Mouse (Mus musculus) ES-E14 (cell line): ENCODE results near the gene Tmem131. TPM values are rescaled to one million over a fixed set of nuclear protein-coding genes. Genes with fewer than 3 reads are reported as not detected.

Experiments used
- DNase-seq: peaks from one replicate; pipeline ENCODE4 v3.0.0-alpha.2; 2013; ENCODE audit warnings: low read depth, low spot score
- H3K27ac ChIP-seq: 2 replicates; pipeline ENCODE4 v1.5.1; 2012; ENCODE audit warnings: low read depth, mild to moderate bottlenecking, low read length, moderate library complexity, mixed read lengths; ENCODE audit not compliant: poor library complexity, insufficient read depth, severe bottlenecking
- H3K36me3 ChIP-seq: 2 replicates; pipeline ENCODE4 v1.6.1; 2012; ENCODE audit warnings: mild to moderate bottlenecking, low read length, moderate library complexity, mixed read lengths; ENCODE audit not compliant: control insufficient read depth, poor library complexity, insufficient read depth, severe bottlenecking
- H3K4me1 ChIP-seq, 2 experiments: fragments of 150-350 bp in 1 of 2; sonication (generic) in 1 of 2; 2 replicates each; pipeline ENCODE4 v1.6.1; 2012; ENCODE audit warnings: low read length in 2 of 2, mild to moderate bottlenecking in 1 of 2, mixed read lengths in 1 of 2; ENCODE audit not compliant: control insufficient read depth in 2 of 2, insufficient read depth in 2 of 2, poor library complexity in 1 of 2
- H3K4me3 ChIP-seq, 2 experiments: fragments of 150-350 bp in 1 of 2; sonication (generic) in 1 of 2; 2 replicates each; pipeline ENCODE4 v1.5.1; 2012; ENCODE audit warnings: low read length in 2 of 2, low read depth in 1 of 2, mild to moderate bottlenecking in 1 of 2, mixed read lengths in 1 of 2; ENCODE audit not compliant: insufficient read depth in 1 of 2, poor library complexity in 1 of 2, severe bottlenecking in 1 of 2
- H3K9ac ChIP-seq: 2 replicates; pipeline ENCODE4 v1.6.1; 2012; ENCODE audit warnings: low read depth, mild to moderate bottlenecking, low read length, mixed read lengths; ENCODE audit not compliant: poor library complexity, insufficient read depth, severe bottlenecking
- H3K9me3 ChIP-seq: fragments of 150-350 bp; sonication (generic); 2 replicates; pipeline ENCODE4 v1.6.1; 2012; ENCODE audit warnings: low read depth, mild to moderate bottlenecking, low read length; ENCODE audit not compliant: control insufficient read depth, insufficient read depth
- CHD2 ChIP-seq: IDR thresholded peaks from 2 replicates; pipeline ENCODE4 v1.6.1; 2014; ENCODE audit warnings: mild to moderate bottlenecking, low read depth, low read length, inconsistent platforms
- HCFC1 ChIP-seq: IDR thresholded peaks from 2 replicates; pipeline ENCODE4 v1.6.1; 2012; ENCODE audit warnings: low read length, inconsistent platforms, borderline replicate concordance; ENCODE audit not compliant: insufficient read depth
- MAFK ChIP-seq: IDR thresholded peaks from 2 replicates; pipeline ENCODE4 v1.6.1; 2014; ENCODE audit warnings: mild to moderate bottlenecking, low read depth, low read length, inconsistent platforms; ENCODE audit not compliant: insufficient read depth
- ZC3H11A ChIP-seq: IDR thresholded peaks from 2 replicates; pipeline ENCODE4 v1.6.1; 2012; ENCODE audit warnings: low read depth, mild to moderate bottlenecking, inconsistent platforms, low read length, borderline replicate concordance
- ZNF384 ChIP-seq: IDR thresholded peaks from 2 replicates; pipeline ENCODE4 v1.6.1; 2012; ENCODE audit warnings: low read depth, low read length, inconsistent platforms
- in situ Hi-C, 2 experiments: fragments of 600-800 bp; cut with MboI; formaldehyde crosslinking; loops; one replicate each; pipeline ENCODE4 v1.15.1; 2025; ENCODE audit warnings: low sequenced_read_pairs in 2 of 2, inconsistent platforms in 1 of 2; ENCODE audit not compliant: unreplicated experiment in 2 of 2
- total RNA-seq: library from RNA; depleted of rRNA; stranded (reverse); fragments of 300-350 nt; gene quantifications from 2 replicates; pipeline ENCODE4 v1.2.3, GENCODE M21; 2012

The Tmem131 gene
- total RNA-seq, 1 experiment: 73.1 TPM

DNA sequence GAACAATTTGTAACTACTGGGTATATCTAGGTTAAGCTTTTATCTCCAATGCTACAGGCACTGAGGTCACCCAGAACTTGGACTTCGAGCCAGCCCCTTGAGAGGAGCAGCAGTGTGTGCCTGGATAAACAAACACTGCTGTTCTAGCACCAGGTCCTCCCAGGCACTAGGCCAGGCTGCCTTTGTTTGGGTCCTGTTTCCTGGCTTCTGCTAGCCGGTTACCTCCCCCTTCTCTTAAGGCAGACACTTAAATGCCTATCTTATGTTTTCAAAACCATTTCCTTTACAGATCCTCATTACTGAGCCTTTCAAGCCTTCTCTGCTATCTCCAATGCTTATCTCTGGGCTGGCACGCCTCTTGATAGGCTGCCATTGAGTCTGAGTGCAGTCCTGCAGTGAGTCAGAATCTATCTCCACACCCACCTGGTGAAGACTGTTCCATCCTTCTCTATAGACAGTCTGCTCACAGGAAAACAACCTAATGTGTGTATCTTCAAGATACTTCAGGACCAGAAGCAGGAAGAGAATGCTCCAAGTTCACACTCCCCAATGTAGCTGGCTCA is 23.2 kb downstream of the Tmem131 start:
- Histone ChIP-seq H3K9ac (no peak overlapping the region), H3K9me3 (no peaks in the 10 kb centered on the region), H3K4me1 (peaks cover 19% of the 10 kb centered on the region in 2 experiments), H3K36me3 (peaks cover 4% of the 10 kb centered on the region; the same call in 1 of the 2 replicates), H3K27ac (no peak overlapping the region), H3K4me3 (no peak overlapping the region)
- DNase-seq: no peak
- TF ChIP-seq ZNF384 (no peak), CHD2 (no peak), ZC3H11A (no peak), MAFK (no peak), HCFC1 (no peak)
- in situ Hi-C loops: no loop called here

DNA sequence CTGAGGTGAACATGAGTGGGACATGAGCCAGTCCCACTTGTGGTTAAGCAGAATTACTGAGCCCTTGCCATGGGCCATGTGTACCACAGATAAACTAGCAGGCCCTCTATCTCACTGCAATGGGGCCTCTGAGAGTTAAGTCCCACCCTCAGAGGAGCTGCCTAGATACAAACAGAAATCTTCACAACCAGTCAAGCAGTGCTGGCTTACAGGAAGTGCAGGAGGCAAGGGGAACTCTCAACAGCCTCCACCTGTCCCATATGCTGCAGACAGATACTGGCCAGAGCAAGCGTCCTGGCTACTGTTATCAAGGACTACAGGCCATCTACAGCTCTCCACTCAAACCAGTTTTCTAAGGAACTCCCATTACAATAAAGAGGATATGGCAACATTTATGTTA is 23.7 kb downstream of the Tmem131 start:
- in situ Hi-C loops: no loop called here
- TF ChIP-seq HCFC1 (no peak), CHD2 (no peak), ZC3H11A (no peak), MAFK (no peak), ZNF384 (no peak)
- Histone ChIP-seq H3K9me3 (no peaks in the 10 kb centered on the region), H3K27ac (no peak overlapping the region), H3K4me3 (no peak overlapping the region), H3K36me3 (peaks cover 4% of the 10 kb centered on the region; the same call in 1 of the 2 replicates), H3K9ac (no peak overlapping the region), H3K4me1 (peaks cover 15 to 17% of the 10 kb centered on the region in 2 experiments; a peak in 3 of 4 replicates)
- DNase-seq: no peak

DNA sequence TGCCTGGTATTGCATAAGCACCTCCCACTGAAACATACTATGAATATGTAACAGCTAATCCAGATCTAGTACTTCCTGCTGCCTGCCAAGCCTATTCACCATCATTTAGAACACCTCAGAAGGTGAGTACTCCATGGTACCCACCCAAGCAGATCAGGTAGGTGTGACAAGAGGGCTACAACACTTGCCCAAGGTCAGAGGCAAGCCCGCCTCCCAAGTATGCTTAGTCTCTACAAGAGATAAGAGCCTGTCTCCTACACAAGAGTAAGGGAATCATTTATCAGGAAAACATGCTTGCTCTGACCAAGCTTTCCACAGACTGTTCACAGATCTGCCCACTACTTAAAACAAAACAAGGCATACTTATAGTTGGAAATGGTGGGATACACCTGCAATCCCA is 26.0 kb downstream of the Tmem131 start:
- in situ Hi-C loops: no loop called here
- peaks cover 7 to 11% of the 10 kb centered on the region in 2 experiments for H3K4me1 ChIP-seq
- DNase-seq: no peak
- H3K27ac ChIP-seq: no peak overlapping the region
- no peak for TF ChIP-seq ZC3H11A
- no peak for TF ChIP-seq HCFC1
- no peak for TF ChIP-seq CHD2
- no peak for TF ChIP-seq MAFK
- TF ChIP-seq ZNF384: no peak
- H3K4me3 ChIP-seq: no peak overlapping the region
- peaks cover 2% of the 10 kb centered on the region; the same call in 1 of the 2 replicates for H3K36me3 ChIP-seq
- no peaks in the 10 kb centered on the region for H3K9me3 ChIP-seq
- no peak overlapping the region for H3K9ac ChIP-seq

DNA sequence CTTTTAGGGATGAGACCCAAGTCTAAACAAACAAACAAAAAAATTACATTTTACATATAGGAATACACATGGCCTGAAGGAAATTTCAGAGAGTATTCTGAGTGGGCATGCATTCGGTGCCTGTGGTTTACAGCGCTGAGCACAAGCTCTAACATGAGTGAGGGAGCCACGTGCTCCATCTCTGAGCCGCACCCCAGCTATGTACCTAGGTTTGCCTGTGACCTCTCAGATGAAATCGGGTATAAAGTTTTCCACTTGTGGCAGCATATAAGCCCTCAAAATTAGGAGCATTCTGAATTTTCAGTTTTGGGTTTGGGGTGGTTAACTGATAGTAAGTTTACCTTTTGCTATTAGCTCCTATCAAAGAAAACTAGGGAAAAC is 28.3 kb downstream of the Tmem131 start:
- peaks cover 9 to 11% of the 10 kb centered on the region in 2 experiments for H3K4me1 ChIP-seq
- peaks cover 2% of the 10 kb centered on the region; the same call in 1 of the 2 replicates for H3K36me3 ChIP-seq
- in situ Hi-C loops: no loop called here
- TF ChIP-seq ZNF384 (no peak), CHD2 (no peak), MAFK (no peak), HCFC1 (no peak), ZC3H11A (no peak)
- DNase-seq: no peak
- H3K9me3 ChIP-seq: no peaks in the 10 kb centered on the region
- H3K4me3 ChIP-seq: no peak overlapping the region
- H3K9ac ChIP-seq: no peak overlapping the region
- no peak overlapping the region for H3K27ac ChIP-seq
